Mouse (Mus musculus): ENCODE measurements around the gene Rapgef4. TPM values are rescaled to one million over a fixed set of nuclear protein-coding genes. Genes with fewer than 3 reads are reported as not detected.

The Rapgef4 gene
- polyA plus RNA-seq, 1 experiment = 1.5 TPM

- H3K27ac ChIP-seq (replicated peaks; ENCODE audit: low read depth, low read length) = no peak overlapping the region
- no peak overlapping the region for H3K4me3 ChIP-seq (ENCODE audit: insufficient read depth, low read depth, low read length)
- no peaks in the 10 kb centered on the region for H3K4me1 ChIP-seq (ENCODE audit: control insufficient read depth, insufficient read depth, insufficient read length, low read length)
These were observed 13.2 kb upstream of the Rapgef4 start for GRCm38 (mm10) chr2:71967855-71968254.

- Histone ChIP-seq H3K4me3 (ENCODE audit: insufficient read depth, low read depth, low read length) (no peak overlapping the region), H3K4me1 (ENCODE audit: control insufficient read depth, insufficient read depth, insufficient read length, low read length) (no peaks in the 10 kb centered on the region), H3K27ac (replicated peaks; ENCODE audit: low read depth, low read length) (no peak overlapping the region)
These were observed 7.4 kb upstream of the Rapgef4 start for GRCm38 (mm10) chr2:71973646-71974045.

DNA sequence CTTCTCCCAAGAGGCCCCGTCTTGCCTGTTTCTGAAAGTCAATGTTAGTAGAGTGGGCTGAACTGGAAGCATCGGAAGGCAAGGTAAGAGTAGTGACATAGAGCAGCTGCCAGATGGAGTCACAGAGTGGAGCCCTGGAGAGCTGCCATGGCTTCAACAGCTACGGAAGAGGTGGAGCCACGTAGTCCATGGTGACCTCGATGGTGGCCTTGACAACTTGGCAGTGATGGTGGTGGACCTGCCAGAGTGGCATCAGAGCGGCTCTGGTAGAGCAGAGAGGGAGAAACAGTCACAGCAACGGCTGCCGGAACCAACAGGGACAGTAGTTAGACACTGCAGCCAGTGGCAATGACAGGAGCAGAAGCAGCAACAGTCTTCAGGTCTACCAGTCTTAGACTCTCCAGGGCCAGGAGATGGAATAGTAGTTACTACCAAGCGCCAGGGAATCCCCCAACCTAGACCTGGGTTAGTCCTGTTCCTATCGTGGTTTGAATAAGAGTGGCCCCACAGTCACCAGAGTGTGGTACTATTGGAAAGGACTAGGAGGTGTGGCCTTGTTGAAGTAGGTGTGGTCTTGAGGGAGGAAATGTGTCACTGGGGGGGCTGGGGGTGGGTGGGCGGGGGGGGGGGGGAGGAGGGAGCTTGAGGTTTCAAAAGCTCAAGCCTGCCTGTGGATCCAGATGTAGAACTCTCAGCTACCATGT, 6.7 kb upstream of the Rapgef4 start:
- H3K4me3 ChIP-seq (ENCODE audit: insufficient read depth, low read depth, low read length) = no peak overlapping the region
- no peaks in the 10 kb centered on the region for H3K4me1 ChIP-seq (ENCODE audit: control insufficient read depth, insufficient read depth, insufficient read length, low read length)
- no peak overlapping the region for H3K27ac ChIP-seq (replicated peaks; ENCODE audit: low read depth, low read length)

- no peaks in the 10 kb centered on the region for H3K4me1 ChIP-seq (ENCODE audit: control insufficient read depth, insufficient read depth, insufficient read length, low read length)
- no peak overlapping the region for H3K4me3 ChIP-seq (ENCODE audit: insufficient read depth, low read depth, low read length)
- no peak overlapping the region for H3K27ac ChIP-seq (replicated peaks; ENCODE audit: low read depth, low read length)
These were observed 1.1 kb upstream of the Rapgef4 start for GRCm38 (mm10) chr2:71979981-71980380.

DNA sequence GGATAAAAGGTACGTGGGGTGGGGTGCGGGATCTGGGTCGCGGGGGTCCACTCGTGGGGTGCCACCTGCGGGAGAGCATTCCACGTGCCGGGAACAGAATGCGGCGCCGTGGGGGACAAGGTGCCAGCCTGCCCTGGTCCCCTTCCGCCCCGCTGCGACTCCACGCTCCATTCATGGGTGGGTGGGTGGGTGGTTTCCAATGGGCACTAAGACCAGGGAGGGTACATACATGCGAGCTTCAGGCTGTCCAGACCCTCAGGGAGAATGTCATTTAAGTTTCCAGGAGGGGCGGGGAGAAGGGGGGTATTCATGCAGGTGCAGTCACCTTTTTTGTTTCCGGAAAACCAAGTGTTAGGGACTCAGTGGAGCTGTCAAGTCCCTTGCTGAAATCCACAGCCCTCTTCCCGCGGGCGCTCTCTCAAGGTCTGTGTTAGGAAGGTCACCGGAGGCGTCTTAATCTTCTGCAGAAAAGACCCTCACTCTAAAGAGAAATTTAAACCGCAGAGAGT, 357 bp downstream of the Rapgef4 start:
- Histone ChIP-seq H3K4me1 (ENCODE audit: control insufficient read depth, insufficient read depth, insufficient read length, low read length) (no peaks in the 10 kb centered on the region), H3K27ac (replicated peaks; ENCODE audit: low read depth, low read length) (no peak overlapping the region), H3K4me3 (ENCODE audit: insufficient read depth, low read depth, low read length) (0 out of 2 replicates have a peak overlapping the region, but pooled peaks have one; percentile 11)

- H3K27ac ChIP-seq (replicated peaks; ENCODE audit: low read depth, low read length) = no peak overlapping the region
- no peak overlapping the region for H3K4me3 ChIP-seq (ENCODE audit: insufficient read depth, low read depth, low read length)
- no peaks in the 10 kb centered on the region for H3K4me1 ChIP-seq (ENCODE audit: control insufficient read depth, insufficient read depth, insufficient read length, low read length)
These were observed 856 bp downstream of the Rapgef4 start for GRCm38 (mm10) chr2:71981896-71982295.

GRCm38 (mm10) chr2:71982868-71983597, 2.0 kb downstream of the Rapgef4 start:
- Histone ChIP-seq H3K4me1 (ENCODE audit: control insufficient read depth, insufficient read depth, insufficient read length, low read length) (no peaks in the 10 kb centered on the region), H3K4me3 (ENCODE audit: insufficient read depth, low read depth, low read length) (no peak overlapping the region), H3K27ac (replicated peaks; ENCODE audit: low read depth, low read length) (no peak overlapping the region)

GRCm38 (mm10) chr2:71985730-71986129, 4.7 kb downstream of the Rapgef4 start:
- Histone ChIP-seq H3K27ac (replicated peaks; ENCODE audit: low read depth, low read length) (no peak overlapping the region), H3K4me3 (ENCODE audit: insufficient read depth, low read depth, low read length) (no peak overlapping the region), H3K4me1 (ENCODE audit: control insufficient read depth, insufficient read depth, insufficient read length, low read length) (no peaks in the 10 kb centered on the region)

GRCm38 (mm10) chr2:71986276-71986848, 5.3 kb downstream of the Rapgef4 start:
- no peak overlapping the region for H3K27ac ChIP-seq (replicated peaks; ENCODE audit: low read depth, low read length)
- H3K4me1 ChIP-seq (ENCODE audit: control insufficient read depth, insufficient read depth, insufficient read length, low read length) = no peaks in the 10 kb centered on the region
- no peak overlapping the region for H3K4me3 ChIP-seq (ENCODE audit: insufficient read depth, low read depth, low read length)

DNA sequence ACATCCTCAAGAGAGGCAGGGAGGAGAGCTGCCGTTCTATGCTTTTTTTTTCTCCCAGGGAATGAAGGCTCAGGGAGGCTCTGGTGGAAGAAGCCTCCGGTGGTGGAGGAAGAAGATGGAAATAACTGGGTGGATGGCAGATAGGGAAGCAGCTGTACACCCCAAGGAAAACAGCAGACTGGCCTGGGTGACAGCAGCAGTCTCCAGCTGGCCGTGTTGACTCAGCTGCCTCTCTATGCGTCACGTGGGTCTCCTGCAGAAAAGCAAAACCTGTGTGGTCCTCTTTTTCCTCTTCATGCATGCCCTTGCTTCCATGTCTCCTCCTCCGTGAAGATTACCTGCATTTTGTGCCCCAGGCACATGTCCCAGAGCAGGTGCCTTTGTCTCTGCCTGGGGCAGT, 7.5 kb downstream of the Rapgef4 start:
- no peak overlapping the region for H3K4me3 ChIP-seq (ENCODE audit: insufficient read depth, low read depth, low read length)
- no peak overlapping the region for H3K27ac ChIP-seq (replicated peaks; ENCODE audit: low read depth, low read length)
- H3K4me1 ChIP-seq (ENCODE audit: control insufficient read depth, insufficient read depth, insufficient read length, low read length) = no peaks in the 10 kb centered on the region

DNA sequence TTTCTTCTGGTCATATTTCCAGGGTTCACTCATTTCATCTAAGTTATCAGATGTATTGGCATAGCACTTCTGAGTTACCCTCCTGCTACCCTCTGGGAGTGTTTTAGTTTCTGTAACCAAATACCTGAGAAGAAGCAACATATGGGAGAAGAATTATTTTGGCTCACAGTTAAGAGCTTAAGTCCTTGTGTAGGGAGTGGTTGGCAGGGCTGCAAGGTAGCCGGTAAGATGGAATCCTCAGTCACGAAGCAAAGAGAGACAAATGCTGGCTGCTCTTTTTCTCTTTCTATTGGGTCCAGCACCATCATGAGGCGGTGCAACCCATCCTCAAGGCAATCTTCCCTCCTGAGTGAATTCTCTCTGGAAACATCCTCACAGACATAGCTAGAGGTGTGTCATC, 11.1 kb downstream of the Rapgef4 start:
- H3K27ac ChIP-seq (replicated peaks; ENCODE audit: low read depth, low read length) = no peak overlapping the region
- H3K4me3 ChIP-seq (ENCODE audit: insufficient read depth, low read depth, low read length) = no peak overlapping the region
- no peaks in the 10 kb centered on the region for H3K4me1 ChIP-seq (ENCODE audit: control insufficient read depth, insufficient read depth, insufficient read length, low read length)

DNA sequence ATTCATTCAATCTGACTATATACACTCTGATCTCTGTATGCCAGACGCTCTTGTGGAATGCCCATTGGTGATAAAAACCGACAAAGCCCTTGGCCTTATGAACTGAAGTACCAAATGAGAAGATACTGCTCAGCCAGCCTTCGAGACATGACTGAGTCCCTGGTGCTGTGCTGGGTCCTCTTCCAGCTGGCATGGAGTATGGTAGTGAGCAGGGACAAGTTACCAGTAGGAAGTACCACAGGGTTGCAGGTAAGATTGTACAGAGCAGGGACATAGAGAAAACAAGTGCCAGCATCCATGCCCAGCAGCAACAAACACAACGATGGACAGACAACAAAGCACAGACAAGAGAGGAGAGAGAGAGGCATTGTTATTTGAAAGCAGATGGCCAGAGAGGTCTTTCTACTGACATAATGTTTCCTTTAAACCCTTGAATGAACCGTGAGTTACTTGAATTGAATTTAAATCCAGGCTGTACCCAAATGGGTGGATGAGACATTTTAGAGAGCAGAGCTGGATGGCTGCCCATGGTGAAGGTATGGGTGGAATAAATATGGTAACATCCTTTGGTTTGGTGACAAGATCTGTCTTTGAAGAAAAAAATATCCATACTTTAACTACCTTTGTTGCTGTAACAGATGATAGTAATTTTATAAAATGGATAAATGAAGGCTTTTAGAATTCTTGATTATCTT, 12.8 kb downstream of the Rapgef4 start:
- Histone ChIP-seq H3K4me3 (ENCODE audit: insufficient read depth, low read depth, low read length) (no peak overlapping the region), H3K27ac (replicated peaks; ENCODE audit: low read depth, low read length) (no peak overlapping the region), H3K4me1 (ENCODE audit: control insufficient read depth, insufficient read depth, insufficient read length, low read length) (no peaks in the 10 kb centered on the region)

DNA sequence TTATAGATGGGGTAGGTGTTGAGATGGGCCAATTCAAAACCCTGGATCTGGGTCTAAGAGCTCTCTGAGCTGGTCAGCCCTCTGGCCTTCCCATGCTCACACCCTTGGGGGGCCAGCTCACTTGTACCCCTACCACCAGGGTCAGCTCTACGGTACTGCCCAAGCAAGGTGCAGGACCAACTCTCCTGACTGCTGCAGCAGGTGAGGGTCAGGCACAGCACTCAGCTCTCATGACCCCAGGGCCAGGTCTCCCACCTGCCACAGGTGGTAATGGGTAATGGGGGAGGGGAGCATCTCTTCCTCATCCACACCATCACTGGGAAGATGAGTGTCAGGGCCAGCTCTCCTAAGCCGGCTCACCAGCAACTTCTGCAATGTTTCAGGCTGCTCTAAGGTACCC, 17.5 kb downstream of the Rapgef4 start:
- Histone ChIP-seq H3K4me1 (ENCODE audit: control insufficient read depth, insufficient read depth, insufficient read length, low read length) (no peaks in the 10 kb centered on the region), H3K27ac (replicated peaks; ENCODE audit: low read depth, low read length) (no peak overlapping the region), H3K4me3 (ENCODE audit: insufficient read depth, low read depth, low read length) (no peak overlapping the region)

- H3K27ac ChIP-seq (replicated peaks; ENCODE audit: low read depth, low read length) = no peak overlapping the region
- H3K4me3 ChIP-seq (ENCODE audit: insufficient read depth, low read depth, low read length) = no peak overlapping the region
- no peaks in the 10 kb centered on the region for H3K4me1 ChIP-seq (ENCODE audit: control insufficient read depth, insufficient read depth, insufficient read length, low read length)
These were observed 19.1 kb downstream of the Rapgef4 start for GRCm38 (mm10) chr2:72000102-72000501.

GRCm38 (mm10) chr2:72002843-72003370, 21.9 kb downstream of the Rapgef4 start:
- H3K4me3 ChIP-seq (ENCODE audit: insufficient read depth, low read depth, low read length) = no peak overlapping the region
- no peak overlapping the region for H3K27ac ChIP-seq (replicated peaks; ENCODE audit: low read depth, low read length)

More at GRCm38 (mm10) chr2:72002843-72003370, 21.9 kb downstream of the Rapgef4 start:
- H3K4me1 ChIP-seq (ENCODE audit: control insufficient read depth, insufficient read depth, insufficient read length, low read length) = no peaks in the 10 kb centered on the region

All from brown adipose tissue, adult 24 weeks (tissue).